Mouse (Mus musculus) erythroblast, adult 5-6 weeks (primary cell): ENCODE results near the gene Kidins220. TPM values are rescaled to one million over a fixed set of nuclear protein-coding genes. Genes with fewer than 3 reads are reported as not detected.

Experiments used
- ATAC-seq: replicated peaks from 2 replicates; pipeline ENCODE4 v1.8.0; 2016; ENCODE audit warnings: moderate number of reproducible peaks, mild to moderate bottlenecking, moderate TSS enrichment, inconsistent platforms; ENCODE audit not compliant: poor library complexity, low FRiP score, severe bottlenecking
- total RNA-seq, 2 experiments: library from RNA; stranded (forward) in 1 of 2; stranded (reverse) in 1 of 2; fragments of 150-400 nt in 1 of 2; fragments of 200-764, 138-1000 nt in 1 of 2; gene quantifications; 2 replicates each; pipeline versions ENCODE4 v1.2.3 to v1.2.4; 2015 to 2017; ENCODE audit warnings: low replicate concordance in 2 of 2

Gene Kidins220
- total RNA-seq, 2 experiments from 2014 or later, result 19.0 to 19.4 TPM

DNA sequence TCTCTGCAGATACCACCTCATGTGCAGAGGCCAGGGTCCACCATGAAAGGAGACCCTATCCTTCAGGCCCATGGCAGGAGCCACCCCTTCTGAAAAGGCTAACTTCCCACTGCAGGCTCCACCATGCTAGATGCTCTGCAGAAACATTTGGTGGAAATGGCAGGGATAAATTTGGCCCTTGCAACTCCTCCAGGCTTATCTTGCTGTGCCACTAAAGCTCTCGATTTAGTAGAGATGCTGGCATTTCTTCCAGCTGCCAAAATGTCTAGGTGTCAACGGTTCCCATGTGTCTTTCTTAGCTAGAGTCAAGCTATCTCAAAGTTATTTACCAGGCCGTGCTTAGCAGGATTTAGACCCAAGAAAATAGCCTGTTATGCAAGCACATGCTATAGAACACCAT is 99.6 kb downstream of the Kidins220 start:
- ATAC-seq, result no peak

- ATAC-seq, result no peak
These were observed 108.8 kb downstream of the Kidins220 start for GRCm38 (mm10) chr12:25083260-25084178.

GRCm38 (mm10) chr12:25086966-25087365 is 112.2 kb downstream of the Kidins220 start:
- ATAC-seq, result no peak

DNA sequence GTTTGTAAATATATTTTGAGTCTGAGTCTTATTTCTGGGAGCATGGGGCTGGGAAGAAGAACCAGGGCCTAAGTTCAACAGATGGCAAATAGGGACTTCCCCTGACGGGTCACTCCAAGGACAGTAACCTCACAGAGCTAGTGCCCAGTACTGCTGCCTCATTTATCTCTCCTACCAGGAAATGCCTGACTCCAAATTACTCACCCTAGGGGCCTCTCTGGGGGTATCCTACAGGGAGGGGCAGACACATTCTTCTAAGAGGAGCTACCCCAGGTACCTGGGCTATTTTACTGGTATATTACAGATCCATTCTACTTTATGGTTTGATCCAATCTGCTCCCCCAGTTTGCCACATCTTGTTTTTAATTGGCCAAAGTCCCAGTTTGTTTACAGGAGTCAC is 114.7 kb downstream of the Kidins220 start:
- ATAC-seq, result no peak

DNA sequence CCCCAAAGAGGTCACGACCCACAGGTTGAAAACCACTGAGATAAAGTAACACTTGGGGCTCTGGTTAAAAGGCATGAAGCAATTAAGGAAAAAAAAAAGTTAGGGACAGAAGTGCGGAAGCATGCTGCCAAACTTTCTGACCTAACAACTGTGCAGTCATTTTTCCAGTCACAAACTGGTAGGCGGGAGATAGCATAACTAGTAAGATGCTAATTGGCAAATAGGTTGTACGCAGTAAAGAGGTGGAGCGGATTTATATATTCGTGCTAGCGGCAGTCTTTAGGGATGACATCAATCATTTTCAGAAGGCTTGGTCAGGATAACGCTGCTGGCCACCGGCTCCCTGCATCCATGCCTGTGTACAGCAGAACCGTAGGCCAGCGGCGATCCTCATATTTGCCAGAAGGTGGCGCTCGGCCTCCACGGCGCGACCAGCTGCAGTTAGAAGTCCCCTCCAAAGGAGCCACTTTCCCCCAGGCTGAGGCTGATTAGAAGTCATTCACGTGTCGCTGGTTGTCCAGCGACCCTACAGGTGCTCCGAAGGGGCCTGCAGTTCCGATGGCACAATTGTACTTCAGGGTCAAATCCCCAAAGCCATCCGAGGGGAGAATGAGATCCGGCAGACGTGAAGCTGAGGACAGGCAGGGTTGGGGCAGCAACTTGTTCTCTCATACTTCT is 117.4 kb downstream of the Kidins220 start:
- ATAC-seq, result no peak; the same call in 1 of the 2 replicates

- ATAC-seq, result no peak
These were observed 118.1 kb downstream of the Kidins220 start for GRCm38 (mm10) chr12:25092751-25093211.

DNA sequence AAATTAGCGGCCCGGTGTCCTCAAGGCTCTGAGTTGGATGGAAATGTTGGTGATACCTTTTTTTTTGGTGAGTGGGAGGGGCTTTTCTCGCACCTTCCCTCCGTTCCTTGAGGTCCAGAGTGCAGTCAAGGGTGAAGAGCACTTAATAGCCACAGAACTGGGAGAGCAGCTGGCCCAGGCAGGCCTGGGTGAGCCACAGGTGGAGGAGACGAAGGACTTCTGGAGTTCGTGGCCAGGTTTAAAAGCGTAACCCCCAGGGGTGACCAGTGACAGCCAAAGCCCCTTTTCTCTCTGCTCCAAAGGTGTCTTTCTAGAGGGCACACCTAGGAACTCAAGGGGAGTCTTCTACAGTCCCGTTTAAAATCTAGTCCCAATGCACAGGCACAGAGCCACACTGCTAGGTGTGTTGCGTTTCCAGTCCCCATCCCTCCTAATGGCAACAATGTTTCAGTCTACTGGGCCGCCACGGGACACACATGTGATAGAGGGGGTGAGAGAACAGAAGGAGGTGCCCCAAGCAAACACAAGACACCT is 118.6 kb downstream of the Kidins220 start:
- no peak for ATAC-seq

DNA sequence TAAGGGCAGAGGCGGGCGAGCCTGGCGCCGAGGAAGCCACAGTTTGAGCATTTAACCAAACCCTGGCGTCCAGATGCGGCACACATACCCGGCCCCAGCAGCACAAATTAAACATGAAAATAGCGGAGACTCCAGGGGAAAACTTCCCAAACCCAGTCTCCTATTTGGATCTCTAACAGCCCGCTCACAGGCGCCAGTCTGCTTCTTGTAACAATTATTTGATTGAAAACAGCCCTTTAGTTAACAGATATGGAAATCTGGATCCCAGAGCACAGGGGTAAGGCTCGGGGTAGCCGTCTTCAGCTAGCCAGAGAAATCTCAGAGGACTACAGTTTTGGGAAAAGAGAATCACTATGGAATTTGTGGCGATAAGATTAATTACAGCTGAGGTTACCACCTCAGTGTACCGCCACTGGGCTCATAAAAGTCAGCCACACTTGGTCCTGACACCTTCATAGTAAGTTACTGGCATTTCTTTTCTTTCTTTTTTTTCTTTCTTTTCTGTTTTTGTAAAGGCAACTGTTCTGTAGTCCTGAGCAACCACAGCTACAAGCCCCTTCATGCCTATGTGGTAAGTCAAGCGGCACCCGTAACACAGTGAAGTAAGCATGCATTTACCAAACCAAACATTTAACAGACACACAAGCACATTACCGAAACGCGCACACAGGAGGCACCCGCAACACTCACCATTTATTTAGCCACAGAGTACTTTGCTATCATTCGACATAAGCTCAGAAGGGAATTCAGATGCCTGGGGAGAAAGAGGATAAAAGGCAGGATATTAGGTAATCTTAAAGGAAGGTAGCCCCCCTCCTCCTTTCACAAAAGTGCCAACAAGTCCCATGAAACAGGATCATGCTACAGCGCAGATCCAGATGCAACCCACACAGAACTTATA is 120.1 kb downstream of the Kidins220 start:
- no peak for ATAC-seq

DNA sequence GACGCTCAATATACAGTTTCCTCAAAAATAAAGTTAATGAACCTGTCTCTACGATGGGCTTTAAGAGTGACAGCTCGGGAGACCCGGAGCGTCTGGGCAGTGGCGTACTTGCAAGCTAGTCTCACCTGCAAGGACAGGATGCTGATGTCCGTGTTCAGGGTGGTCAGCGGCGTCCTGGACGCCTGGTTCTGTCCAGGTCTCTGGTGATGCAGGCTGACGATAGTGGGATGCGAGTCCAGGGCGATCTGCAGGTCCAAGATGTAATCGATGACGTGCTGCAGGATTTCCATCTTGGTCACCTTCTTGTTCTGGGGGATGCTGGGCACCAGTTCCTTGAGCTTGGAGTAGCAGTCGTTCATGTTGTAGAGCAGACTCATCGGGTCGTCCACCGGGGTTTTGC is 120.8 kb downstream of the Kidins220 start:
- ATAC-seq, result no peak

GRCm38 (mm10) chr12:25095974-25096639 is 121.4 kb downstream of the Kidins220 start:
- 0 out of 2 replicates have a peak, but pooled peaks have one; percentile 49 for ATAC-seq

GRCm38 (mm10) chr12:25096640-25097051 is 121.9 kb downstream of the Kidins220 start:
- ATAC-seq, result no peak

GRCm38 (mm10) chr12:25097052-25097209 is 122.2 kb downstream of the Kidins220 start, which contains the start of gene Id2:
Gene Id2 (minus strand): TSS chr12:25097140.
- ATAC-seq, result no peak

GRCm38 (mm10) chr12:25097210-25098160 is 122.8 kb downstream of the Kidins220 start:
- ATAC-seq, result no peak

DNA sequence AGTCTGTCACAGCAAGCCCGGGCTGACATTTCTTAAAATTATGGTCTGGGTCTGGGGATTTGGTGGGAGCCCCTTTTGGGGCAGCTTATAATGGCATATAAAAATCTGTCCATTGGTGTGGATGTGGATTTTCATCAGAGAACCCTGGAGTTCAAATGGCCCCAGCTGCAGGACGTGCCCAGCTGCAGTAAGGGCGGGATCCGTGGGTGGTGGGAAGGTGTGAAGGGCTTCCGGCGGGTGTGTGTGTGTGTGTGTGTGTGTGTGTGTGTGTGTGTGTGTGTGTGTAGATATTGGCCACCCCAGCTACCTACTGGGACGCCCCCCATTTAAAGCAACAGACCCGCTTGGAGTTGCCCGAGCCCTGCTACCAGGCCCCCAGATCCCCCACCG is 123.4 kb downstream of the Kidins220 start:
- no peak for ATAC-seq

GRCm38 (mm10) chr12:25098561-25099312 is 124.0 kb downstream of the Kidins220 start:
- no peak for ATAC-seq

DNA sequence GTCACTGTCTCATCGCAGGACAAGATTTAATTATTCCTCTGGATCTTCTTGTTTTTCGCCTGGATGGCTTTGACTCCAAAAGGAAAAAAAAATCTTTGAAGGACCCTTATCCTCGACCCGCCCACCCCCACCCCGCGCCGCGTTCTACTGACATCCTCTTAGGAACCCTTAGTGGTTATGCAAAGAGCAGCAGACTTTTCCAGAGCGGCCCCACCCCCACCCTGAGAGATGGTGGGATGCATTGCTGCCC is 124.5 kb downstream of the Kidins220 start:
- no peak for ATAC-seq

- no peak for ATAC-seq
These were observed 125.1 kb downstream of the Kidins220 start for GRCm38 (mm10) chr12:25099563-25100408.
